Comparison of ENCODE assay signal across 33 mouse cellular contexts in genomic region chr16:58401079-58401478, GRCm38 (mm10).
"Had no signal": no experiment of that assay in that cellular context is flagged by ENCODE, and none has a peak within 500 bp of the region (broad histone marks: within the 10 kb centered on the region; RNA-seq: fewer than 3 reads in every experiment).

No protein-coding gene starts in this region.

- H3K9ac ChIP-seq: limb, embryonic 12.5 days; limb, embryonic 13.5 days; limb, embryonic 15.5 days; liver, embryonic 12.5 days; liver, embryonic 13.5 days; liver, embryonic 14.5 days; liver, embryonic 15.5 days; liver, postnatal 0 days; lung, embryonic 14.5 days; lung, embryonic 15.5 days; midbrain, embryonic 12.5 days; midbrain, embryonic 13.5 days; midbrain, embryonic 15.5 days; neural tube, embryonic 12.5 days; neural tube, embryonic 13.5 days had no signal

- H3K4me1 ChIP-seq: limb, embryonic 12.5 days; limb, embryonic 13.5 days; liver, embryonic 13.5 days; liver, embryonic 15.5 days; lung, embryonic 15.5 days; megakaryocyte, embryonic 14.5 days; midbrain, embryonic 13.5 days; midbrain, embryonic 15.5 days had no signal

- H3K27ac ChIP-seq: limb, embryonic 10.5 days; limb, embryonic 12.5 days; limb, embryonic 13.5 days; limb, embryonic 15.5 days; liver, embryonic 12.5 days; liver, embryonic 13.5 days; liver, embryonic 14.5 days; liver, embryonic 15.5 days; lung, embryonic 15.5 days; macrophage; midbrain, embryonic 10.5 days; midbrain, embryonic 12.5 days; midbrain, embryonic 13.5 days; midbrain, embryonic 15.5 days; neural tube, embryonic 12.5 days; neural tube, embryonic 13.5 days had no signal

- H3K27me3 ChIP-seq: limb, embryonic 12.5 days; limb, embryonic 13.5 days; limb, embryonic 15.5 days; lung, embryonic 15.5 days; midbrain, embryonic 12.5 days; midbrain, embryonic 13.5 days; neural tube, embryonic 12.5 days; neural tube, embryonic 13.5 days had no signal

- H3K4me2 ChIP-seq: limb, embryonic 12.5 days; limb, embryonic 13.5 days; limb, embryonic 15.5 days; liver, embryonic 11.5 days; liver, embryonic 12.5 days; liver, embryonic 13.5 days; liver, embryonic 15.5 days; lung, embryonic 14.5 days; lung, embryonic 15.5 days; midbrain, embryonic 11.5 days; midbrain, embryonic 12.5 days; midbrain, embryonic 13.5 days; midbrain, embryonic 15.5 days; neural tube, embryonic 12.5 days; neural tube, embryonic 13.5 days had no signal

- ATAC-seq: liver, embryonic 12.5 days; liver, postnatal 0 days; lung, postnatal 0 days; midbrain, embryonic 13.5 days; midbrain, embryonic 15.5 days; midbrain, embryonic 16.5 days had no signal

- H3K4me3 ChIP-seq: limb, embryonic 10.5 days; limb, embryonic 12.5 days; limb, embryonic 13.5 days; limb, embryonic 15.5 days; liver, embryonic 12.5 days; liver, embryonic 13.5 days; liver, embryonic 15.5 days; lung, embryonic 15.5 days; megakaryocyte, embryonic 14.5 days; midbrain, embryonic 10.5 days; midbrain, embryonic 12.5 days; midbrain, embryonic 13.5 days; midbrain, embryonic 15.5 days; myocyte; neural tube, embryonic 12.5 days; neural tube, embryonic 13.5 days had no signal

- H3K9me3 ChIP-seq: limb, embryonic 10.5 days; limb, embryonic 12.5 days; limb, embryonic 13.5 days; limb, embryonic 15.5 days; liver, embryonic 12.5 days; liver, embryonic 13.5 days; liver, embryonic 15.5 days; lung, embryonic 15.5 days; megakaryocyte, embryonic 14.5 days; midbrain, embryonic 10.5 days; midbrain, embryonic 12.5 days; midbrain, embryonic 13.5 days; midbrain, embryonic 15.5 days; neural tube, embryonic 12.5 days; neural tube, embryonic 13.5 days had no signal

- H3K36me3 ChIP-seq: limb, embryonic 10.5 days; limb, embryonic 12.5 days; limb, embryonic 13.5 days; limb, embryonic 15.5 days; liver, embryonic 12.5 days; liver, embryonic 13.5 days; liver, embryonic 15.5 days; lung, embryonic 15.5 days; midbrain, embryonic 10.5 days; midbrain, embryonic 12.5 days; midbrain, embryonic 13.5 days; midbrain, embryonic 15.5 days; neural tube, embryonic 12.5 days; neural tube, embryonic 13.5 days had no signal

- DNase-seq: left cerebral cortex, postnatal 4 days; liver; liver, embryonic 13.5 days; liver, postnatal 0 days; lung, adult 18-20 months; lung, adult 2 months; lung, embryonic 14.5 days; lung, postnatal 10 days; lung, postnatal 14 days; lung, postnatal 36 days; lung, postnatal 4 days; midbrain, embryonic 14.5 days had no signal
